Mouse (Mus musculus) T-cell, adult 2 months (primary cell): Measurements from ENCODE around the gene Negr1.

ENCODE experiments used
- DNase-seq: peaks from one replicate; pipeline ENCODE4 v3.0.0; 2022; ENCODE audit warnings: low spot score

Gene Negr1

DNA sequence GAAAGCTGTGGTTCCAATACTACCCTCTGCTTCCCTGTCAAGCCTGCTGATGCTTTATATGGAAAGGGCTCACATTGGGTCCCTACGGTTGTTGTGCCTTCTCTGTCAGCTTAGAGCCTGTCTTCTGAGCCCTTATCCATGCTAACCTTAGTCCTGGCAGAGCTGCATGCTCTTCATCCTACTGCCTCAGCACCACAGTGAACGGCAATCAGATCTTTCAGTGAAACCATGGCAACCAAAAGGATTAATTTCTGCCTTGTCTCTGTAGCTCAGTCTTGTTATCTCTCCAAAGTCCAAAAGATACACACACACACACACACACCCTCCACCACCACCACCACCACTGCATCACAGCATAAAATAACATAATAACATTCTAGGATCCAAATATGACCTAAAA lies 656.2 kb downstream of the Negr1 start:
- DNase-seq = no peak

DNA sequence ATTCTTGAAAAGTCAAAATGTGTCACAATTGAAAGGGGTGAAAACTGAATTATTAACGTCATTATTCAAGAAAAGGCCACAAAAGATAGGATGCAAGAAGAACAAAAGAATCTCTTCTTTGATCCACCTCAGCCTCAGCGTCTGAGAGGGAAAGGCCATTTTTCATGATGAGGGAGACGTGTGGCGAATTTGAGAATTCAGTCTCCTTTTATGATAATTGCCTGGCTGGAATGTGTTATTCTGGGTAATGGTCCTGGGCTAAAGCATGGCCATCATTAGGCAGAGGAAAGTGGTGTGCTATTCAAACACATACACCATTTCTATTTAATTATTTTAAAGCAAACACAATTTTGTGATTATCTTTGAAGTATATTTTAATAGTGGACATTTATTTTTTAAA lies 663.3 kb downstream of the Negr1 start:
- DNase-seq = no peak

DNA sequence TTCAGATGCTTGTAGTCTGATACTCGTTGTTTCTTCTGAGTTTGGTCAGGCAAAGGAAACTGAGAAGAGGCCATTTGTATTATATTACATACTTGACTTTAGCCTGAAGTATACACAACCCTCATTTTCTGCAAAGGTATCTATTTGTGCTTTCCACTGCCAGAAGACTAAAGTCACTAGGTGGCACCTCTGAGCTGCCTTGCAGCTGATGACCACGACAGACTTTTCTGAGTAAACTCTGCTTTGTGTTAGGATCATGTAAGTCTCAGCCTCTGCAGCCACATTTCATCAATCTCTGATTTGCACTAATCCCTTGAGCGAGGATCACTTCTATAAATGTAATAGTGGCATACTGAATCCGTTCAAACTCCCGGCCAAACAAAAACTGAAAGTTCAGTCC lies 671.1 kb downstream of the Negr1 start:
- no peak for DNase-seq

DNA sequence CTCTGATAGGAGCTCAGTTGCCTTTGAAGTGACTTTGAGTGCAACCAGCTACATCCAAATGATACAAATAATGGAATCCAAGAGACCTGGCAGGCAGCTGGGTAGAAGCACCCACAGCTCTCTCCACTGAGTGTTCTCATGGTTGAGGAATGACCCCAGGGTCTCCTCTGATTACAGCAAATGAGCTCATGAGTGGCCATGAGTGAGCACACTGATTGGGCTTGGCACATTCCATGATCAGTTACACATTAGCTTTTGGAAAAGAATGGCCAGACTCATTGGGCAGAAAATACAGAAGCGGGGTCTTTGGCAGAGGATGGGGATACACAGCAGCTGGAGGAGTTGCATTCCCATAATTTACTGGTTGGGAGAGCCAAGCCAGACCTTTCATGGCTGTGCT lies 678.6 kb downstream of the Negr1 start:
- no peak for DNase-seq

DNA sequence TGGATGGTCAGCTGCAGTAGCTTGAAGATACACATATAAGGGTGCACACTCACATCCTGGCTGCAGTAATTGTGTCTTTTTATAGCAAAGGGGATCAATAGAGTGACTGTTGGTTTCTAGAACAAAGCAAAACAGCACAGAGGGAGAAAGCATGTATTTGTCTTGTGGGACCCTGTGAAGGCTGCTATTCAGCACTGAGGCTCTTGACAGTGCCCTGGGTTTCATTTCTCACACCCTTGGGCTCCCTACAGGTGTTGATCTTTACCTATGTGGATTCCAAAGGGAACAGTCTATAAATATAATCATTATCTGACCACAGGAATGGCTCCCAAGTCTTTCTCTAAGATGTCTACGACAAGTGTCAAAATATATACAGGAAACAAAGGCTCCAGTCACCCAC lies 693.9 kb downstream of the Negr1 start:
- no peak for DNase-seq

DNA sequence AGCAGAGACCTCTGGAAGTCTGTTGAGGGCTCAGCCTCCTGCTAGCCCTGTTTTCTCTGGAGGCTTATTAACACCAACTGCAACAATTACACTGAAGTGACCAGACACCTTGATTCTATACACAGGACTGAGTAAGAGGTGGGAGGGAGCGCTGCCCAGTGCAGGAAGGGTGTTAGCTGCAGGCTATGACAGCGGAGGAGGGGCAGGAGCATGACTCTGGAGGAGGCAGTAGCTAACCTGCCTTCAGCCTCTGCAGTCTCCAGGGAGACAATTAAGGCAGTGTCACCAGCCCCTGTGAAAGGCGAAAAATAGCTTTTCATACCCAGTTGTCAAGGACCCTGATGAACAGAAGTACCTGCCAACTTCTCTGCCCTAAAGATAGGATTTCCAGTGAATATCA lies 694.3 kb downstream of the Negr1 start:
- no peak for DNase-seq

DNA sequence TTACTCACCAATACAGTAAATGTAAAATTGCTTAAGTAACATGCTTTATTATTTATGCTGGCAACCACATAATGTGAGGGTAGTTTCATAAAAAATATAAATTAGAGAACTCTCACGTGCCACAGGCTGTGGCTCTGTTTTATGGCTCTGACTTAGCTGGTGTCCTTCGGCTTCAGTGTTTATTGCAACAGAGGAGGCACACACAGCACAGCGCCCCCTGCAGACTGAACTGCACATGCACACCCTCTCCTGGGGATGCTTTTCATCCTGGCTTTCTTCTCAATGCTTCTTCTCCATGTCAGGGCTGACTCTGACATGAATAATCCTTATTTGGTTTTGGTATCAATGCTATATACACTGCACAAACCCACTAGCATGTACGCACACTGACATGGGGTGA lies 707.1 kb downstream of the Negr1 start:
- no peak for DNase-seq

DNA sequence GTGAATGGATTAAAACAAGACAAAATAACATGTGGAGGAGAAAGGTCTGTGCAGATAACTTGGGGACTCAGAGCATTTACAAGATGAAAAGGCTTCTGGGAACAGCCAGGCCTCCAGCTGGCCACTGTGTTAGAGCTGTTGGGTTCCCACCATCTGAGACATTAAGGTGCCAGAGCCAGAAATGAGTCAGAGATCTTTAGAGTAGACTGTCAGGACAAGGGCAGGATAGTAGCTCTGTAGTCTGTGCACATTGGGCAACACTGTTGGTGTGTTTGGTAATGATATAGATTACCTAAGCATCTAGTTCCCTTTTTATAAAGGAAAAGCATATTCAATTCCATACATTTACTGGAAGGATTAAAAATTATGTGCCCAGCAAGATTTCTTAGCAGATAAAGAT lies 710.8 kb downstream of the Negr1 start:
- DNase-seq = no peak

DNA sequence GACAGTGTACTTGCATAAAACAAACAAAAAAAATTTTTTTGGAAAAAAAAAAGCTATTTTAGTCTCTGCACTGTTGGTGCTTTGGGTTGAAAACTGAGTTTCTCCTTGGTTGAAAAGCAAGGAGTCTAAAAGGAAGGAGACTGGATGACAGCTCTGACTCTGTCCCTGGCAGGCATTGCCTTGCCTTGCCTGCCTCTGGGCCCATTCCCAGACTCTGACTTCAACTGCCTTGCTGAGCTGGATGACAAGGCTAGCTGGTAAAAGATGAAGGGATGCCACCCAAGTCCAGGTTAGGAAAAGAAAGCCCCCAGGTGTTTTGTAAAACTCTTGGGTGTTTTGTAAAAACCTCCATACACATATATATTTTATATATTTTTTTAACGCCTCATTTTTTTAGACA lies 712.5 kb downstream of the Negr1 start:
- no peak for DNase-seq

DNA sequence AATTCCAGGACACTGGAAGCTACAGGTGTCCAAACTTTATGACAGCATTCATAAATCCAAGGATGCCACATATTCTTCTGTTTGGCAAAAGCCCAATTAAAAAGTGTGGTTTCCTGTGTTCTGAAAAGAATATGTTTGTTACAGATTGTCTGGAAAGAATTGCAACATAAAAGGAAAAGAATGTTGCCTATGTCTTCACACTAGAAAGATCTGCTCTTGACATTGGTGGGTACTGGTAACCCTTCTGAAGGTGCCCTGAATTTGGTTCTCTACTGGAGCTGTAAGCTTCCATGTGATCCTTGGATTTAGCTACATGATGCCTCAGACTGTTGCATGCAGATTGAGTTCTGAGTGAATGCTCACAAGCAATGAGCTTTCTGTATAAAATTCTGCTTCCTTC lies 718.1 kb downstream of the Negr1 start:
- DNase-seq = no peak

DNA sequence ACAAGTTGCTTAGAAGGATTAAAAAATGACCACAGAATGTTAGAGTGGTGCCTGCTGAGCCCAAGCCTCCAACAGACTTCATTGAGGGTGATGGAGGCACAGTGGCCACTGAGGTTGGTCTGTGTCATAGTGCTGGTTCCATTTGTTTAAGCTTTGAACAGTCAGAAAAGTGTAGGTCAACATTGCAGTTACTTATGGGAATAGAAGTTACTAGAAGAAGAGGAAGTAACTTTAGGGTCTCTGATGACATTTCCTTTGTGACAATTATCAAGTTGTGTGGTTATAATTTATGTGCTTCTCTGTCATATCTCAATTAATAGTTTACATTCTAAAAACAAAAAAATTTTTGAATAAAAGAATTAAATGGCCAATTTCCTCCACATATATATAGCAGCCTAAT lies 719.7 kb downstream of the Negr1 start:
- no peak for DNase-seq

DNA sequence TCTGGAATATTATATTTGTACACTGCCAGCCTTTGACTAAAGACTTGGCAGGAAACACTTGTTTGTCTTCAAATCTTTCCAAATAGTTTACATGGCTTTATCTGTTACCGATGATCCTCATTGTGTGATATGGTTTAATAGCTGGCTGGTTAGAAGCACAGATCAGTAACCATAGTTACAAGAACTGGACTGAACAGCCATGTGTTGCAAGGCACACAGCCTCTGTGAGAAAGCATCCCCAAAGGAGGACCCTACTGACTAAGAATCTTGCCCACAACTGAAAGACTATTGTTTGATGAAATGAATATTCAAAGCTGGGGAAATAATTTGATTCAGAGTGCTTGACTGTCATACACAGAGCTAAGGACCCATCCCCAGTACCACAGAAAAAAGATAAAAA lies 729.7 kb downstream of the Negr1 start:
- no peak for DNase-seq

DNA sequence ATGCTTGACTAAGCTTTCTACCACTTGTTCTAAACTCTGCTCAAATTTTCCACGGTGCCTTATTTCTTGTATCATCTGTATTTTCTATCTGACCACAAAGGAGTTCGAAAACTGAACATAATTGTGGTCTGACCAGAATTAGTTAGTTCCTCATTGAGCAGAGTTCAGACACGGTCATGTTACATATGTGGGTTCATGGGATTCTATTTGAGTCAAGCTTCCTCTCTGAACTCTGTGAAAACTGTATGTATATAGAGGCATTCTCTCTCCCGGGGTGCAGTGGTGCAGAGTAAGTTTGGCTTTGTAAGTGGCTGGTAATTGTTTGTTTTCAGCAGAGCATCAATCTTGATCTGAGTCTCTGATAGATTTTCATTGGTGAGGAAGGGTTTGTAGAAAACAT lies 735.6 kb downstream of the Negr1 start:
- DNase-seq = no peak

DNA sequence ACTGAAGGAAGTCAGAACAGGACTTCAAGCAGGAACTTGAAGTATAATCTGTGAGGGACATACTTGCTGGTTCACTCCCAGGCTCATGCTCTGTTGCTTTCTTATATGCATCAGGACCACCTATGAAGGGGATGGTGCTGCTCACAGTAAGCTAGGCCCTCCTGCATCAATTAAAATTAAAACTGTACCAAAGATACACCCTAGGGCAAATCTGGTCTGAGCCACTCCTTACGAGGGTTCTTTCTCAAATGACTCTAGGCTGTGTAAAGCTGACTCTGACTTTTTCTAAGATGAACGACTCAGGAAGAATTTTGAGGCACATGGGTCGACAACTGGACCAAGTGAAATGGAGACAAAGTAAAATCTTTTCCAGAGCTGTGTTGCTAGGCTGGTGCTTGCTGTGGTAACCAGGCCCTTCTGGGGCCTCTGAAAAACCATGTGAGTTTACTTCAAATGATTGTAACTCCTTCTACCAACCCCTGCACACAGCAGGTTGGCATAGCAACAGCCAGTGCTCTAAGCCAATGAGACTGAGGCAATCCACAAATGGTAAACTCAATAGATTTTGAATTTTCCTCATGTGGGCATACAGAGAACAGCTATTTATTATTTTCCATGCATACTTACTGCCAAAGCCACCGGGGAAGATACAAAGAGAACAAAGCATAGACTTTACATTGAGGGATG lies 742.0 kb downstream of the Negr1 start:
- DNase-seq = no peak

DNA sequence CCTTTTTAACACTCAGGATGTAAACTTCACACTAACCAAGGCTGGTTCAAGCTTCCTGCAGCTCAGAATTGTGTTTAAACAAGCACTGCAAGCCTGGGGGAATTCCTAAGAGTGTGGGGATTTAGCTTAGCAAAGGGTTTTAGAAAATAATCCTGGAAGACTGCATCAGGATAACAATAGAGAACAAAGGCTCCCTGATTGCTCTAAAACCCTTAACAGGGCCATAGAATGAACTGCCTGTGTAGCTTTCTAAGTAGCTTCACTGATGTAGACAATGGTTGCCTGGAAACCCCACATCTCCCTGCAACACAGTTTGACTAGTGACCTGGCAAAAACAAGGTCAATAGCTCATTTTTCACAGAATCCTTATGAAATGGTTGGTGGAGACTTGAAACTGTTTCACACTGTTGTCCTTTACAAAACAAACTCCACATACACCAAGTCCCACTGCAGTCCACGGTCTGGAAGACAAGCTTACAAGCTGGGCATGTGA lies 759.5 kb downstream of the Negr1 start:
- no peak for DNase-seq

DNA sequence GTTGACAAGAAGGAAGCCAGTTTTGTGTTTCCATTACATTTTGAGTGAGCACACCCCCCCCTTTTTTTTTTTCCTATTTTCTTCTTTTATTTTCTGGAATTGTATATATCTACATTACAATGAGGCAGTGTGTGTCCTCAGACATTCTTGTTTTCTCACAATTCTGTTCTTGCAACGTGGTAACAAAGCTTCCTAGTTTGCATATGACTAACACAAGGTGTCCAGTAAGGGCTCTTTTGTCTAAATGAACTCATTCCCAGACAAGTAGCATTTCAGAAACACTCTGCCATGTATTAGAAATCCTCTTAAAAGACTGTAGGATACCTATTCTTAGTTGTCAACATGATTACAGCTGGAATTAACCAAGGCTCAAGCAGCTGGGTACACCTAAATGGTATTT lies 760.2 kb downstream of the Negr1 start:
- no peak for DNase-seq

DNA sequence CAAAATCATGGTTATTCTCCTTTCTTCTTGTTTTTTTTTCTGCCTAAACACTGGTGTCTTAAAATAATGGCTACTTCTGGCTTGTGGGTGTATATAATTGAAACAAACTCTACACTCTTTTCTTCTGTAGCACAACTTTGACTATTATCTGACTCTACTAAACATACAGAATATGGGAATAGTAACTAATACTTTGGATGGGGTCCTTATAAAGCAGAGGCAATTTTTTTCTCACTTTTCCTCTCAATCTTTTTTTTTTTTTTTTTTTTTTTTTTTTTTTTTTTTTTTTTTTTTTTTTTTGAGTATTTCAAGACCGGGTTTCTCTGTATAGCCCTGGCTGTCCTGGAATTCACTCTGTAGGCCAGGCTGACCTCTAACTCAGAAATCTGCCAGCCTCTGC lies 772.6 kb downstream of the Negr1 start:
- no peak for DNase-seq

DNA sequence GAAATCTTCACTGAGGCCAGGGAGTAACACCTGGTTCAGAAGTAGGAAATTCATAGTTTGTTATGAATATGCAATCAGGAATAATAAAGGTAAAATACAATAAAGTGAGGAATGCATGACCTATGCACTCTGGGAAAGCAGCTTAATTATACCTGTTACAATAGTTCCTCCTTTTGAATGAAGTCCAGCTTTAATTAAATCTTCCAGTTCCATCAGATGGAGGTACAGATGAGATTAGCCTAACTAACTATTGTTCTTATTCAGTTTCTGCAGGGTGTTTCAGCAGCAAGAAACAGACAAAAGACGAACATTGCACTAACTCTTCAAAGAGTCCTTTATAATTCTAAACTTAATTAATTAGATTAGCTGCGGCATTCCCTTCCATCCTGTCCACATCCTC lies 787.9 kb downstream of the Negr1 start:
- no peak for DNase-seq

DNA sequence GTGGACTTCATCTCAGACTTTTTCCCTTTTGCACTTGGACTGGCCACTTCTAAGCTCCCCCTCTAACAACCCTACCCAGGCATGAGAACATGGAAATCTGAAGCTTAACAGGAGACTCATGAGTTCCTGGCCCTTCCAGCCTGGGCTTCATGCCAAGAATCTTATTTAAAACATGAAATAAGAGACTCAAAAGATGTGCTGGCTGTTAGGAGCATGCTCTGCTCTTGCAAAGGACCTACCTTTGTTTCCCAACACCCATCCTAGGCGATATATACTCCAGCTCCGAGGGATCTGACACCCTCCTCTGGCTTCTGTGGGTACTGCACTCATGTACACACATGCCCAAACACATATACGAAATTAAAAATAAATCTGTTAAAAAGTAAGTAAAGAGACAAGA lies 797.3 kb downstream of the Negr1 start:
- DNase-seq = no peak

DNA sequence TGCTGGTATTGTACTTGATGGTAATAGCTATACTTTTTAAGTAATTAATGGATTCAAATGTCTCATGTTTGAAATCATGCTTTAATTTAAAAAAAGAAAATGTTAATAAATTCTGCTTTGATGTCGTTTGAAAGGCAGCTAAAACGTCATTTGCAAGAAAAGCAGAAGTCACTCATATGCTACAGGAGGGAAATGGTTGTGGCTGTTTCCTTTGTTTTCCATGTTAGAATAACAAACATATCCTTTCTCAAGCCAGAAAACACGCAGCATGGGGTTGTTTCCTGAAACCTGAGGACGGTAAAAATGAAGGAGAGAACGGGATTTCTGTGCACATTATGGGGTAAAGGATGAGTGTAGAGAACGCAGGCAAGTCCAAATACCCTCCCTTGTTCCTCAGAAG lies 798.2 kb downstream of the Negr1 start:
- DNase-seq = no peak
